Mouse (Mus musculus) stomach, embryonic 14.5 days (tissue): ENCODE results near the gene Clock. TPM values are rescaled to one million over a fixed set of nuclear protein-coding genes. Genes with fewer than 3 reads are reported as not detected.
A peak's percentile ranks its signal among the peaks of the same experiment; 100 is the strongest.

ENCODE experiments used
- ATAC-seq: fragments of 200-750 bp; cut with Nextera tagmentation; 2 replicates; pipeline ENCODE4 v1.8.0; 2017; ENCODE audit warnings: low read depth, moderate TSS enrichment; ENCODE audit not compliant: insufficient number of reproducible peaks, insufficient read depth, low FRiP score
- H3K27ac ChIP-seq: fragments of 300-500 bp; sonication (generic); 2 replicates; pipeline ENCODE4 v1.5.1; 2014; ENCODE audit warnings: mild to moderate bottlenecking, low read length, moderate library complexity, mixed read lengths
- H3K27me3 ChIP-seq: fragments of 300-500 bp; sonication (generic); 2 replicates; pipeline ENCODE4 v1.6.1; 2014; ENCODE audit warnings: low read length, control low read depth, mixed read lengths; ENCODE audit not compliant: control insufficient read depth, insufficient read depth
- H3K36me3 ChIP-seq: fragments of 300-500 bp; sonication (generic); 2 replicates; pipeline ENCODE4 v1.6.1; 2014; ENCODE audit warnings: mild to moderate bottlenecking, control low read depth, low read length, moderate library complexity, mixed read lengths; ENCODE audit not compliant: control insufficient read depth, insufficient read depth
- H3K4me1 ChIP-seq: fragments of 300-500 bp; sonication (generic); 2 replicates; pipeline ENCODE4 v1.6.1; 2014; ENCODE audit warnings: low read length, control low read depth, mixed read lengths; ENCODE audit not compliant: control insufficient read depth, insufficient read depth
- H3K4me2 ChIP-seq: fragments of 300-500 bp; sonication (generic); replicated peaks from 2 replicates; pipeline ENCODE4 v1.6.1; 2014; ENCODE audit warnings: low read depth, low read length, control low read depth
- H3K4me3 ChIP-seq: fragments of 300-500 bp; sonication (generic); 2 replicates; pipeline ENCODE4 v1.5.1; 2014; ENCODE audit warnings: low read depth, low read length, control low read depth
- H3K9ac ChIP-seq: fragments of 300-500 bp; sonication (generic); replicated peaks from 2 replicates; pipeline ENCODE4 v1.6.1; 2014; ENCODE audit warnings: low read depth, mild to moderate bottlenecking, control low read depth, low read length, moderate library complexity, mixed read lengths
- H3K9me3 ChIP-seq: fragments of 300-500 bp; sonication (generic); 2 replicates; pipeline ENCODE4 v1.6.1; 2016; ENCODE audit warnings: low read depth, low read length, control low read depth; ENCODE audit not compliant: control insufficient read depth
- WGBS: fragments of 180-500 bp; shearing (Covaris S2); extraction: QIAGEN DNeasy Blood & Tissue Kit; methylation state at CpG from one replicate; pipeline ENCODE4 v1.1.7; 2014; 5-methylcytosine and 5-hydroxymethylcytosine counted together
- polyA plus RNA-seq: library from polyadenylated mRNA; unstranded; fragments of >200 nt; fragmentation: Nextera tagmentation; extraction: Ambion mirVana; gene quantifications from 2 replicates; pipeline ENCODE4 v1.2.1, GENCODE M21; 2014

Clock gene
- polyA plus RNA-seq, 1 experiment from 2014 or later = 21.1 TPM

- no peak overlapping the region for H3K27ac ChIP-seq
- H3K9ac ChIP-seq = no peak overlapping the region
- H3K9me3 ChIP-seq = no peaks in the 10 kb centered on the region
- no peak overlapping the region for H3K4me2 ChIP-seq
- no peak for ATAC-seq
- H3K4me3 ChIP-seq = no peak overlapping the region
- 91% methylated on average over 13 of the region's 13 CpGs for WGBS
- H3K36me3 ChIP-seq = peaks cover 35% of the 10 kb centered on the region
- H3K27me3 ChIP-seq = no peaks in the 10 kb centered on the region
- no peaks in the 10 kb centered on the region for H3K4me1 ChIP-seq
These were observed 105.2 kb downstream of the Clock start for GRCm38 (mm10) chr5:76199346-76199745.

GRCm38 (mm10) chr5:76194377-76194945 lies 110.1 kb downstream of the Clock start:
- Histone ChIP-seq H3K36me3 (peaks cover 8% of the 10 kb centered on the region; the same call in 1 of the 2 replicates), H3K9me3 (no peaks in the 10 kb centered on the region), H3K4me2 (no peak overlapping the region), H3K4me1 (no peaks in the 10 kb centered on the region), H3K27ac (no peak overlapping the region), H3K4me3 (no peak overlapping the region), H3K9ac (no peak overlapping the region), H3K27me3 (no peaks in the 10 kb centered on the region)
- ATAC-seq = no peak
- 79% methylated on average over 6 of the region's 6 CpGs for WGBS

DNA sequence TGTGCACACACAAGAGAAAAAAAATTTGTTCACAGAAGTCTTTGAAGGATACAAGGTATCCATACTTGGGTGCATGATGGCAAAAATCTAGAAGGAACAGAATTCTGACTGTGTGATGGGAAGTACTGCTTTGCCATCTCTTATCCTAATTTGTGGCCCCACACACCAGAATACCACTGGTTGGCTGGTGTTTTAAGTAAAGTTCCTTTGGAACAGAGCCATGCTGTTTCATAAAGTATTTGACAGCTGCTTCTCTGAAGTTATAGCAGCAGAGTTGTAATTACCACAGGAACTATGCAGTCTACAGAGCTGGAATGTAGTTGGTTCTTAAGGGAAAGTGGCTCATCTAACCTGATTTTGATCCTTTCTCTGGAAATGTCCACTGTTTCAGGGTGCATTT lies 111.5 kb downstream of the Clock start:
- H3K36me3 ChIP-seq = peaks cover 4% of the 10 kb centered on the region; the same call in 1 of the 2 replicates
- H3K4me3 ChIP-seq = no peak overlapping the region
- no peak overlapping the region for H3K9ac ChIP-seq
- no peaks in the 10 kb centered on the region for H3K27me3 ChIP-seq
- no peaks in the 10 kb centered on the region for H3K4me1 ChIP-seq
- H3K27ac ChIP-seq = no peak overlapping the region
- no peak overlapping the region for H3K4me2 ChIP-seq
- ATAC-seq = no peak
- no peaks in the 10 kb centered on the region for H3K9me3 ChIP-seq

GRCm38 (mm10) chr5:76190609-76191008 lies 114.0 kb downstream of the Clock start:
- no peak overlapping the region for H3K4me2 ChIP-seq
- no peaks in the 10 kb centered on the region for H3K27me3 ChIP-seq
- H3K4me1 ChIP-seq = peaks cover 6% of the 10 kb centered on the region; the same call in 1 of the 2 replicates
- no peak overlapping the region for H3K9ac ChIP-seq
- no peak overlapping the region for H3K4me3 ChIP-seq
- H3K9me3 ChIP-seq = no peaks in the 10 kb centered on the region
- 81% methylated on average over 4 of the region's 4 CpGs for WGBS
- no peak overlapping the region for H3K27ac ChIP-seq
- H3K36me3 ChIP-seq = peaks cover 4% of the 10 kb centered on the region; the same call in 1 of the 2 replicates
- no peak for ATAC-seq

GRCm38 (mm10) chr5:76187885-76188284 lies 116.7 kb downstream of the Clock start:
- no peaks in the 10 kb centered on the region for H3K27me3 ChIP-seq
- no peaks in the 10 kb centered on the region for H3K36me3 ChIP-seq
- no peak overlapping the region for H3K9ac ChIP-seq
- ATAC-seq = no peak
- no peak overlapping the region for H3K27ac ChIP-seq
- H3K4me3 ChIP-seq = no peak overlapping the region
- 74% methylated on average over 5 of the region's 5 CpGs for WGBS
- no peaks in the 10 kb centered on the region for H3K9me3 ChIP-seq
- peaks cover 13% of the 10 kb centered on the region; the same call in 1 of the 2 replicates for H3K4me1 ChIP-seq
- no peak overlapping the region for H3K4me2 ChIP-seq

DNA sequence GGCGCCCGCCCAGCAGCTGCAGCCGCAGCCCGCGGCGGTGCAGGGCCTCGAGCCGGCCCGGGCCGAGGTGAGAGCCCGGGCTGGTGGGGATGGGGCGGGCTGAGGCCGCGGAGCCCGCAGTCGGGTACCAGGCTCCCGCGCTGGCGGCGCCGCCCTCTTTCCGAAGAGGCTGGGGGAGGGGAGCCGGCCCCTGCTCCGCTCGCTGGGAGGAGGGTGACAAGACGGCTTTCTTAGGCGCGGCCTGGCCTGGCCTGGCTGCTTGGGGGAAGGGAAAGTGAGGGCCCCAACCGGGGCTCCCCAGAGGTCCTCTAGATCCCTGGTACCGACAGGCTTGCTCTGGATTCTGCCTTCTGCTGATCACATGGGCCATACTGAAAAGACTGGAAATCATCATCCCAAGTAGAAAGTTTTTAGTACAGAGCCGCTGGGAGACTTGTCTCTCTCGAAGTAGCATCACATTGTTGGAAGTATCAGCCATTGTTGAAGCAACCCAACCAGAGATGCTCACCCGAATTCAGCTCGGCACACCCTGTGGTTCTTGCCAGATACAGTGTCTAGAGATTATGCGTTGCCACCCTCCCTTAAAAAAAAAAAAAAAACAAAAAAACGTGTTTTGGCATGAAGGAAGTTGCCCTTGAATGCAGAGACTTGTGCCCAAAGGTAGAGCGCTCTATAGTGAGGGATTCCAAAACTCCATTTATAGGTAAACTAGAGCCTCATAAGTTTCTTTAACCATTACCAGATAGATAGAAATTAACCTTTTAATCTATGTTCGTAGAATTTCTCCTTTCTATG lies 120.1 kb downstream of the Clock start:
- Histone ChIP-seq H3K4me2 (peak overlapping the region; percentile 74), H3K27ac (peak overlapping the region; percentile 97), H3K9me3 (no peaks in the 10 kb centered on the region), H3K4me3 (peak overlapping the region; percentile 95), H3K9ac (peak overlapping the region; percentile 87), H3K27me3 (no peaks in the 10 kb centered on the region), H3K36me3 (no peaks in the 10 kb centered on the region), H3K4me1 (peaks cover 13% of the 10 kb centered on the region; the same call in 1 of the 2 replicates)
- peak; percentile 87 for ATAC-seq
- 5% methylated on average over 33 of the region's 38 CpGs for WGBS

DNA sequence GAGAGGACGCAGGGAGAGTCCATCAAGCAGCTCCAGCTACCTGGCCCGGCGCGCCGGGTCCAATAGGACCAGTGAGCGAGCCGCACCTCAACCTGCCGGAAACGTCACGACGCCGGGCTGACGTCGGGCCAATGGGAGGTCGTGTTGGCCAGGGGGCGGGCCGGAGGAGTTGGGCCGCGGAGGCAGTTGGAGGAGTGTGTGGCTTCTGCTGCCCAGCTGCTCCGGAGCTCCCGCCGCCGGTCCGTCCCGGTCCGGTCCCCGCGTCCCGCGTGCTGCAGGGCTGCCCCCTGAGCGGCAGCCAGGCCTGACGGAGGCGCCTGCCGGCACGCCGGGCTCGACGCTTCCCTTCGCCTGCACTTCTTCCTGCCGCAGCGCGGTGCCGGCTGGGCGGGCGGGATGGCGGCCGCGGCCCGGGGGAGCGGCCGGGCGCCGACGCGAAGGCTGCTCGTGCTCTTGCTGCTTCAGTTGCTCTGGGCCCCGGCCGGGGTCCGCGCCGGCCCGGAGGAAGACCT lies 120.8 kb downstream of the Clock start, which contains the start of gene Tmem165:
TSS of gene Tmem165 (plus strand) at position 131 of the 512 bp plus-strand sequence.
- Histone ChIP-seq H3K9me3 (no peaks in the 10 kb centered on the region), H3K4me1 (peaks cover 13% of the 10 kb centered on the region; the same call in 1 of the 2 replicates), H3K4me2 (peak within 1 kb of the TSS; percentile 74), H3K9ac (peak within 1 kb of the TSS; percentile 87), H3K36me3 (no peaks in the 10 kb centered on the region), H3K27ac (peak within 1 kb of the TSS; percentile 97), H3K4me3 (peak within 1 kb of the TSS; percentile 95), H3K27me3 (no peaks in the 10 kb centered on the region)
- under 1% methylated on average over 55 of the region's 62 CpGs for WGBS
- peak; percentile 97 for ATAC-seq

DNA sequence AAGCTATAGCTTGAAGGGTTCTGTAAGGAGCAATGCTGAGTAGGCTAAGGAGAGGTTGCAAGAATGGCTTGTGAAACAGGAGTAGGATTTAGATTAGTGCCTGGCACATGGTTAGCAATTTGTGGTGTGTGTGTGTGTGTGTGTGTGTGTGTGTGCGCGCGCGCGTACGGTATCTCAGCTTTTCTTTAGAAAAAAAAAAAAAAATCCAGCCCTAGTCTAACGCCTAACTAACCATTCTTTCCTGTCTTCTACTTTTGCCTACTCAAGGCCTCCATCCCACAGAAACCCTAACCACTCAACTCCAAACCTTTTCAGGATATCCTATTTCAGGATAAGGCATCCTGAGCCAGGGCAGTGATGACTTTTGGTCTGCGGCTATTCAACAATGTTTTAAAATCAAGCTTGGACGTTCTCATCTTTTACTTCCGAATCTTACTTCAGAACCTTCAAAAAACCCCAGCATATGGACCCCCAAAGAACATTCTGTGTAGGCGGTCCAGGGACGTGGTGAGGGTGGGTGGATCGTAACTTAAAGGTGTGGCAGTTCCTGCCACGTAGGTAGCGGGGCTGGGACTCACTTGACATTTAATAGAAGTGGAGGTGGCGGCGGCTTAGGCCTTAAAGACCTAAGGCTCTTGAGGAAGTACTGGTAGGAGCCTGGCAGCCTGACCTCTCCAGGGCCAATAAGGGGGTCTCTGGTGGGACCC lies 121.4 kb downstream of the Clock start:
- H3K9ac ChIP-seq = peak overlapping the region; percentile 87; the same call in 1 of the 2 replicates
- H3K4me2 ChIP-seq = peak overlapping the region; percentile 74
- H3K4me3 ChIP-seq = peak overlapping the region; percentile 95
- no peaks in the 10 kb centered on the region for H3K36me3 ChIP-seq
- H3K4me1 ChIP-seq = peaks cover 13% of the 10 kb centered on the region; the same call in 1 of the 2 replicates
- no peak overlapping the region; the same call in 1 of the 2 replicates for H3K27ac ChIP-seq
- H3K27me3 ChIP-seq = no peaks in the 10 kb centered on the region
- WGBS = 37% methylated on average over 17 of the region's 17 CpGs
- ATAC-seq = 0 out of 2 replicates have a peak, but pooled peaks have one; percentile 19
- no peaks in the 10 kb centered on the region for H3K9me3 ChIP-seq
